In genomic region chr6:58968272-58968671, GRCm38 (mm10) we compare ENCODE assay signal across 12 mouse cellular contexts. TPM values are rescaled to one million over a fixed set of nuclear protein-coding genes. Genes with fewer than 3 reads are reported as not detected.
A peak's percentile ranks its signal among the peaks of the same experiment; 100 is the strongest.
DNase-seq lines count a peak whose midpoint lies in the region; ATAC-seq lines count a peak whose summit lies in the region.
"Had no signal": no experiment of that assay in that cellular context is flagged by ENCODE, and none has a peak within 500 bp of the region (broad histone marks: within the 10 kb centered on the region; RNA-seq: fewer than 3 reads in every experiment).

No protein-coding gene starts in this region.

- no peaks in the 10 kb centered on the region for H3K9me3 ChIP-seq in forebrain, embryonic 13.5 days (replicated peaks)
- H3K9me3 ChIP-seq: heart, embryonic 12.5 days; lung, embryonic 15.5 days had no signal

- H3K36me3 ChIP-seq in forebrain, embryonic 13.5 days (ENCODE audit: poor library complexity, severe bottlenecking), result no peaks in the 10 kb centered on the region
- H3K36me3 ChIP-seq: heart, embryonic 12.5 days; lung, embryonic 15.5 days had no signal

- H3K9ac ChIP-seq in forebrain, embryonic 13.5 days, result no peak overlapping the region
- H3K9ac ChIP-seq: heart, embryonic 12.5 days; lung, embryonic 15.5 days had no signal

- no peak overlapping the region for H3K4me2 ChIP-seq in forebrain, embryonic 13.5 days
- H3K4me2 ChIP-seq: heart, embryonic 12.5 days; lung, embryonic 15.5 days had no signal

- peaks cover 8% of the 10 kb centered on the region for H3K4me1 ChIP-seq in forebrain, embryonic 13.5 days

- intact Hi-C loops in gastrocnemius, postnatal 14 days (cut with DNase I; ENCODE audit: low total_unique reads), result no loop called here

- no peak overlapping the region for H3K4me3 ChIP-seq in forebrain, embryonic 13.5 days
- H3K4me3 ChIP-seq: heart, embryonic 12.5 days; lung, embryonic 15.5 days had no signal

- no peak overlapping the region for H3K27ac ChIP-seq in forebrain, embryonic 13.5 days
- H3K27ac ChIP-seq: lung, embryonic 15.5 days had no signal

- H3K27me3 ChIP-seq in forebrain, embryonic 13.5 days, result no peaks in the 10 kb centered on the region
- H3K27me3 ChIP-seq: heart, embryonic 12.5 days; lung, embryonic 15.5 days had no signal

- DNase-seq in gastrocnemius, adult 18-20 months (ENCODE audit: low spot score), result peak; percentile 47
- DNase-seq in gastrocnemius, postnatal 14 days, result no peak
- DNase-seq in ovary, adult 18-20 months (ENCODE audit: low spot score), result peak; percentile 48
- no peak for DNase-seq in ovary, postnatal 10 days (ENCODE audit: low spot score)
- DNase-seq in cerebellum, postnatal 14 days, result peak; percentile 29 to 40
- DNase-seq in lung, postnatal 25 days (ENCODE audit: low spot score), result peak; percentile 26
- DNase-seq: right cerebral cortex, postnatal 25 days had no signal

- no peak for ATAC-seq in forebrain, embryonic 13.5 days
- ATAC-seq in frontal cortex, adult (ENCODE audit: low TSS enrichment), result no peak
- ATAC-seq: hindbrain, embryonic 16.5 days had no signal

- WGBS in forebrain, embryonic 13.5 days, result 89% methylated on average over 3 of the region's 3 CpGs

RNA-seq across cellular contexts. Expression of gene Fam13a, which starts 56.1 kb away (rescaled TPM):
- total RNA-seq in gastrocnemius, adult 18-20 months (2021), result 1 to 10 TPM; 9.6 to 9.8 TPM
- 1 to 10 TPM; 7.7 to 8.5 TPM for total RNA-seq in gastrocnemius, postnatal 14 days (2021)
- polyA plus RNA-seq in forebrain, embryonic 13.5 days (2015; fragmentation: Nextera tagmentation; extraction: Ambion mirVana), result 5.6 and 6.6 TPM in 2 replicates

Comparison
In these comparisons a context has a peak if more than half of its experiments do, and no peak if none do; other contexts are left out.
1. DNase-seq: peak in gastrocnemius, adult 18-20 months (single experiment), ovary, adult 18-20 months (single experiment), cerebellum, postnatal 14 days (2 of 2) and lung, postnatal 25 days (single experiment); none in gastrocnemius, postnatal 14 days (single experiment) and ovary, postnatal 10 days (single experiment).